Mouse (Mus musculus): ENCODE results near the gene Gm44965.

Gm44965 gene

DNA sequence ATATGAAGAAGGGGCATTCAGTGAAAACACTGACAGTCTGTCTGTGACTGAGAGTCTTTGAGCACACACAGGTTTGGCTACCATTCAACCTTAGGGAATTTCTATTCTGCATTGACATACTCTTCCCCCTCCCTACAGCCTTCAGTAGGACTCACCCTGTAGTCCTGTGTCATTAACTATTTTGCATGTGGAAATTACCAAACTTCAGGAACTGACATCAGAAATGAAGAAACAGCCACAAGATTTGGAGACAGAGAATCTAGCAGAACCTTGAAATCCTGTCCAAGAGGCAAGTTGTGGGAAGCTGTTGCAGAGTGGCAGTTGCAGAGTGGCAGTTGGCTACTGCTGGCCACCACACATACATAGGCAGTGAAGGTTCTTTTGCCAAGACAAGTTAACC, 74.3 kb downstream of the Gm44965 start:
- no peak for DNase-seq (ENCODE audit: low spot score)
